Mouse (Mus musculus) limb, embryonic 14.5 days (tissue): ENCODE data around the gene Metrnl. TPM values are rescaled to one million over a fixed set of nuclear protein-coding genes. Genes with fewer than 3 reads are reported as not detected.

Experiments
- ATAC-seq: fragments of 200-750 bp; cut with Nextera tagmentation; 2 replicates; pipeline ENCODE4 v1.8.0; 2017; ENCODE audit warnings: low read depth, moderate number of reproducible peaks, moderate TSS enrichment; ENCODE audit not compliant: low FRiP score
- DNase-seq: peaks from one replicate; pipeline ENCODE4 v3.0.0-alpha.2; 2015; ENCODE audit warnings: low spot score
- H3K27ac ChIP-seq: fragments of 300-500 bp; sonication (generic); replicated peaks from 2 replicates; pipeline ENCODE4 v1.5.1; 2014; ENCODE audit warnings: low read depth, mild to moderate bottlenecking, low read length, moderate library complexity, mixed read lengths
- H3K27me3 ChIP-seq: fragments of 300-500 bp; sonication (generic); 2 replicates; pipeline ENCODE4 v1.6.1; 2014; ENCODE audit warnings: low read length, mixed read lengths; ENCODE audit not compliant: control insufficient read depth, insufficient read depth
- H3K36me3 ChIP-seq: fragments of 300-500 bp; sonication (generic); 2 replicates; pipeline ENCODE4 v1.6.1; 2014; ENCODE audit warnings: mild to moderate bottlenecking, low read length, moderate library complexity, mixed read lengths; ENCODE audit not compliant: control insufficient read depth, insufficient read depth
- H3K4me1 ChIP-seq: fragments of 300-500 bp; sonication (generic); 2 replicates; pipeline ENCODE4 v1.6.1; 2014; ENCODE audit warnings: antibody characterized with exemption, low read length, mixed read lengths; ENCODE audit not compliant: control insufficient read depth, insufficient read depth
- H3K4me2 ChIP-seq: fragments of 300-500 bp; sonication (generic); replicated peaks from 2 replicates; pipeline ENCODE4 v1.6.1; 2014; ENCODE audit warnings: low read depth, mild to moderate bottlenecking, low read length, moderate library complexity; ENCODE audit not compliant: severe bottlenecking
- H3K4me3 ChIP-seq: fragments of 300-500 bp; sonication (generic); replicated peaks from 2 replicates; pipeline ENCODE4 v1.5.1; 2014; ENCODE audit warnings: low read length
- H3K9ac ChIP-seq: fragments of 300-500 bp; sonication (generic); 2 replicates; pipeline ENCODE4 v1.6.1; 2014; ENCODE audit warnings: mild to moderate bottlenecking, low read depth, low read length, moderate library complexity; ENCODE audit not compliant: severe bottlenecking
- H3K9me3 ChIP-seq: fragments of 300-500 bp; sonication (generic); 2 replicates; pipeline ENCODE4 v1.6.1; 2016; ENCODE audit warnings: low read length; ENCODE audit not compliant: control insufficient read depth
- POLR2A ChIP-seq: fragments of 200-500 bp; IDR thresholded peaks from 2 replicates; pipeline ENCODE4 v1.8.0; 2012; ENCODE audit warnings: inconsistent platforms, mild to moderate bottlenecking, moderate library complexity, borderline replicate concordance; ENCODE audit not compliant: insufficient read depth, insufficient read length; ENCODE audit errors: extremely low read depth
- WGBS: fragments of 180-500 bp; shearing (Covaris S2); extraction: QIAGEN DNeasy Blood & Tissue Kit; methylation state at CpG from one replicate; pipeline ENCODE4 v1.1.7; 2014; 5-methylcytosine and 5-hydroxymethylcytosine counted together
- polyA plus RNA-seq, 2 experiments: library from polyadenylated mRNA; depleted of rRNA in 1 of 2; stranded (reverse) in 1 of 2; unstranded in 1 of 2; fragments of >200 nt; fragmentation: Nextera tagmentation in 1 of 2; extraction: Ambion mirVana in 1 of 2; gene quantifications; 2 replicates each; pipeline versions ENCODE4 v1.2.1 to v1.2.3; 2012 to 2014

Gene Metrnl
- polyA plus RNA-seq, 2 experiments, result 33.0 to 47.9 TPM

DNA sequence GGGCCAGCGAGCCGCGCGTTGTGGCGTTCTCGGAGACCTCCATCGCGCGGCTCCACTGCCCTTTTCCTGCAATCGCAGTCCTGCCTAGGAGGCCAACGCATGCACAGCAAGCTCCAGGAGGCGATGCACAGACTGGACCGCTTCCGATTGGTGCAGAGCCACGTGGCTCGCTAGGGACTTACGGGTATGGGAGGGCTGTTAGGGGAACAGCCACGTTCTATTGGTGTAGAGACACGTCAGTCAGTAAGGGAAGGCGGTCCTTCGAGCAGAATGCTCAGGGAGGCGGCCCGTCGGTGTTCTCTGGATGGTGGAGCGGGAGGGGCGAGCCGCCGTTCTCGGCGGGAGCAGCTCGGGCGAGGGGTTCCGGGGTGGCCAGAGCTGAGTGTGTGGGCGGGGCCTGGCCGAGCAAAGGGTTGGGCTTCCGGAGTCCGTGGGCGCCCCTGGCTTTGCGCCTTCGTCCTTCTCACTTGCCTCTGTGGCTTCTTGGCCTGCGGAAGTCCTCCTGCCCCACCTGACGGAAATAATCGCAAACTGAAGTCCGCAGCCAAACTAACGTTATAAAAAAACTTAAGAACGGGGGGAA, 28.3 kb upstream of the Metrnl start, which contains the start of gene B3gntl1:
TSS of gene B3gntl1 (minus strand) at position 164 of the 583 bp plus-strand sequence.
- no peaks in the 10 kb centered on the region for H3K9me3 ChIP-seq
- peaks cover 8% of the 10 kb centered on the region; the same call in 1 of the 2 replicates for H3K4me1 ChIP-seq
- peak; percentile 92; the same call in 1 of the 2 replicates for TF ChIP-seq POLR2A
- ATAC-seq (peak; percentile 100), DNase-seq (peak; percentile 98)
- H3K4me2 ChIP-seq, result peak within 1 kb of the TSS; percentile 84
- peak within 1 kb of the TSS; percentile 75 for H3K9ac ChIP-seq
- peak within 1 kb of the TSS; percentile 94 for H3K27ac ChIP-seq
- under 1% methylated on average over 45 of the region's 46 CpGs for WGBS
- H3K4me3 ChIP-seq, result peak within 1 kb of the TSS; percentile 67
- peaks cover 3% of the 10 kb centered on the region; the same call in 1 of the 2 replicates for H3K36me3 ChIP-seq
- H3K27me3 ChIP-seq, result no peaks in the 10 kb centered on the region

DNA sequence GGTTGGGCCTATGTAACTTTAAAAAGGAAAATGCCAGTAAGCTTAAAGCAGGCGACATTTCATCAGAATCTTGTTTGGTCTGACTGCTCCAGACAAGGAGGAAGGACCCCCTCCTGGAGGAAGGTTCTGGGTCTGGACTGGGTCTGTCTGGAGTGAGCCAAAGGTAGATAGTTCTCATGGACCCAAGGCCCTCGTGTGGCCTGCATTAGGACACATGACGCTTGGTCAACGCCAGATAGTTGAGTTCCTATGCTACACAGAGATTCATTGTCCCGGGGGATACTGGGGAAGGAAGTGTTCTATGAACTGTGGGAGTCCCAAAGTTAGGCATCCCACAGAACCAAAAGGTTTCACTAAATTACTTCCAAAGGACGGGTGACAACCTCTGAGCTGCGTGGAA, 27.7 kb upstream of the Metrnl start:
- Histone ChIP-seq H3K4me3 (peak overlapping the region; percentile 67), H3K27ac (peak overlapping the region; percentile 94), H3K4me1 (peaks cover 8% of the 10 kb centered on the region; the same call in 1 of the 2 replicates), H3K27me3 (no peaks in the 10 kb centered on the region), H3K9ac (peak overlapping the region; percentile 75), H3K36me3 (peaks cover 3% of the 10 kb centered on the region; the same call in 1 of the 2 replicates), H3K4me2 (peak overlapping the region; percentile 84), H3K9me3 (no peaks in the 10 kb centered on the region)
- no peak for TF ChIP-seq POLR2A
- WGBS, result 74% methylated on average over 7 of the region's 7 CpGs
- ATAC-seq (peak; percentile 1; the same call in 1 of the 2 replicates), DNase-seq (no peak)

DNA sequence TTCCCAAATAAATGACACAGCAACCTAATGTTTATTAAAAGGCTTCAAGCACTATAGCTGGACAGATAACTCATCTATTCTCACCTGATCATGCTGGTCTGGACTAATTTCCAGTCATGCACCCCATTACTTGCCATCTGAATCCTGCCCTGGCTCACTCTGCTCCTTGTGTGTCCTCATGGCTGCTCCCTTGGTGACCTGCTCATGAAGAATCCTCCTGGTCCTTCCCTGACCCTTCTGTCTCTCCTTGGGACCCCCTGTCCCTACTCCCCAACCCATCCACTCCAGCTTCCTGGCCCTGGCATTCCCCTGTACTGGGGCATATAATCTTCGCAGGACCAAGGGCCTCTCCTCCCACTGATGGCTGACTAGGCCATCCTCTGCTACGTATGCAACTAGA, 24.5 kb upstream of the Metrnl start:
- Histone ChIP-seq H3K4me2 (no peak overlapping the region), H3K27me3 (no peaks in the 10 kb centered on the region), H3K4me3 (no peak overlapping the region), H3K9me3 (no peaks in the 10 kb centered on the region), H3K27ac (no peak overlapping the region), H3K9ac (no peak overlapping the region), H3K4me1 (peaks cover 8% of the 10 kb centered on the region; the same call in 1 of the 2 replicates), H3K36me3 (no peaks in the 10 kb centered on the region)
- TF ChIP-seq POLR2A, result no peak
- WGBS, result 89% methylated on average over 2 of the region's 2 CpGs
- DNase-seq, result no peak
- no peak for ATAC-seq

DNA sequence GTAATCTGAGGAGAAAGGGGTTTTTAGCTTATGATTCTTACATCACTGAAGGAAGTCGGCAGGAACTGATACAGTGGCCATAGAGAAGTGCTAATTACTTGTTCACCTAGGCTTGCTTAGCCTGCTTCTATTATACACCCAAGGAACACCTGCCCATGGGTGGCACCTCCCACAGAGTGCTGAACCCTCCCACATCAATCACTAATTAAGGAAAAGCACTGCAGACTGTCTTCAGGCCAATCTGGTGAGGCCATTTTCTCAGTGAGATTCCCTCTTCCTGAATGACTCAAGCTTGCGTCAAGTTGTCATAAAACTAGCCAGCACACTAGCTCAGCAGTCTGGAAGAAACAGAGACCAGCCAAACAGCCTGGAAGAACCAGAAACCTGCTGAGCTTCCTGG, 21.8 kb upstream of the Metrnl start:
- no peak overlapping the region for H3K9ac ChIP-seq
- H3K27me3 ChIP-seq, result no peaks in the 10 kb centered on the region
- H3K36me3 ChIP-seq, result no peaks in the 10 kb centered on the region
- 66% methylated on average over 2 of the region's 2 CpGs for WGBS
- no peaks in the 10 kb centered on the region for H3K4me1 ChIP-seq
- H3K4me3 ChIP-seq, result no peak overlapping the region
- no peak for DNase-seq
- H3K9me3 ChIP-seq, result no peaks in the 10 kb centered on the region
- H3K4me2 ChIP-seq, result no peak overlapping the region
- ATAC-seq, result no peak
- H3K27ac ChIP-seq, result no peak overlapping the region
- no peak for TF ChIP-seq POLR2A

DNA sequence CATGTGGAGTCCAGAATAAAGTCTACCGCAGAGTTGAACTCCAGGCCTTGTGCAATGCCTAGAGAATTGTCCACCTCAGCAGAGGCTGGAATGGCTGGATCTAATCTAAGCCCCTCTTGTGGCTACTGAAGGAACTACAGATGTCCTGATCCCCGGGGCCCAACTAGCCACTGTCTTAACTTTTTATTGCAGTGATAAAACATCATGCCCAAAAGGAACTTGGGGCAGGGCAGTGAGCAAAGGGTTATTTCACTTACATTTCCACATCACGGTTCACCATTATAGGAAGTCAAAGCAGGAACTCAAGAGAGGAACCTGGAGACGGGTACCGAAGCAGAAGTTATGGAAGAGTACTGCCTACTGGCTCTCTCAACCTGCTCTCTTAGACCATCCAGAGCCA, 20.6 kb upstream of the Metrnl start:
- no peaks in the 10 kb centered on the region for H3K27me3 ChIP-seq
- WGBS, result 66% methylated on average over 5 of the region's 5 CpGs
- no peaks in the 10 kb centered on the region for H3K36me3 ChIP-seq
- no peaks in the 10 kb centered on the region for H3K9me3 ChIP-seq
- no peaks in the 10 kb centered on the region for H3K4me1 ChIP-seq
- DNase-seq (no peak), ATAC-seq (no peak)
- H3K9ac ChIP-seq, result no peak overlapping the region
- H3K4me3 ChIP-seq, result no peak overlapping the region
- H3K4me2 ChIP-seq, result no peak overlapping the region
- TF ChIP-seq POLR2A, result no peak
- H3K27ac ChIP-seq, result no peak overlapping the region
